Mouse (Mus musculus) small intestine, adult 2 months (tissue): ENCODE data around the gene Krt16.

Source experiments
- CTCF ChIP-seq: fragments of 200-500 bp; IDR thresholded peaks from 2 replicates; pipeline ENCODE4 v1.5.1; 2012; ENCODE audit warnings: low read depth, mild to moderate bottlenecking, control low read depth, inconsistent platforms, low read length, moderate library complexity, mixed read lengths; ENCODE audit not compliant: insufficient replicate concordance, insufficient read length; ENCODE audit errors: extremely low read depth
- POLR2A ChIP-seq: fragments of 200-500 bp; IDR thresholded peaks from 2 replicates; pipeline ENCODE4 v1.6.1; 2012; ENCODE audit warnings: low read depth, mild to moderate bottlenecking, control low read depth, inconsistent platforms, low read length, moderate library complexity

GRCm38 (mm10) chr11:100262058-100262980 is 13.6 kb upstream of the Krt16 start:
- TF ChIP-seq POLR2A, result no peak
- TF ChIP-seq CTCF, result no peak
